ENCODE assay signal across 29 mouse cellular contexts in the genomic region with DNA sequence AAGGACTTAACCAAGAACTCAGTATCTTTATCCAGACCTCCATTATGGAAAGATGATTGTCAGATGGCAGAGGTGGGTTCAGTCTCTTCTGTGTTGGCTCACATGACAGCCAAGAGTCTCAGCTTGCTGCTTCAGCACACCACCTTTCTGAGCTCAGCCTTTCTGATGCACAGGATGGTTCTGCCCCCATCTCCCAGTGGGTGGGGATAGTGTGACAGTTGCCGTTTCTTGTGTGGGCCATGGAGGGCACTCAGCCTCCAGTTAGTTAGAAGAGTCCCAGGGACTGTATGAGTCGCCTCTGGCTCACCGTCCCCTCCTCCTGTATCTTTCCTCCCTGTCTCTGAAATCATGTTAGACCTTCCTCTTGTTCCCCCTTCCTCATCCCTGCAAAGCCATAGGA. TPM values are rescaled to one million over a fixed set of nuclear protein-coding genes. Genes with fewer than 3 reads are reported as not detected.
DNase-seq lines count a peak whose midpoint lies in the region; ATAC-seq and TF ChIP-seq lines count a peak whose summit lies in the region.
"Had no signal": no experiment of that assay in that cellular context is flagged by ENCODE, and none has a peak within 500 bp of the region (broad histone marks: within the 10 kb centered on the region; RNA-seq: fewer than 3 reads in every experiment).

No protein-coding gene starts in this region.

- H3K9ac ChIP-seq in heart, embryonic 13.5 days = peak overlapping the region; percentile 34; the same call in 1 of the 2 replicates
- H3K9ac ChIP-seq: heart, embryonic 15.5 days; hindbrain, embryonic 13.5 days; liver, embryonic 15.5 days; lung, embryonic 14.5 days; neural tube, embryonic 12.5 days had no signal

- H3K36me3 ChIP-seq in heart, embryonic 13.5 days = peaks cover 6% of the 10 kb centered on the region; the same call in 1 of the 2 replicates
- peaks cover 38% of the 10 kb centered on the region for H3K36me3 ChIP-seq in megakaryocyte, embryonic 14.5 days (replicated peaks; ENCODE audit: low read length)
- no peaks in the 10 kb centered on the region for H3K36me3 ChIP-seq in myocyte (ENCODE audit: control insufficient read depth, insufficient read depth)
- H3K36me3 ChIP-seq: heart, embryonic 15.5 days had no signal

- H3K4me2 ChIP-seq in heart, embryonic 13.5 days = peak overlapping the region; percentile 4; the same call in 1 of the 2 replicates
- peak overlapping the region; percentile 38 for H3K4me2 ChIP-seq in myocyte (ENCODE audit: low read depth)
- H3K4me2 ChIP-seq: heart, embryonic 15.5 days; hindbrain, embryonic 13.5 days; liver, embryonic 15.5 days; lung, embryonic 14.5 days; midbrain, embryonic 11.5 days; neural tube, embryonic 12.5 days had no signal

- WGBS in heart, embryonic 13.5 days = 47% methylated on average over 3 of the region's 3 CpGs

- peak; percentile 42 for ATAC-seq in frontal cortex, adult (ENCODE audit: low TSS enrichment)
- no peak for ATAC-seq in heart, embryonic 13.5 days (ENCODE audit: extremely low read depth, insufficient number of reproducible peaks, low FRiP score, low TSS enrichment)
- no peak for ATAC-seq in megakaryocyte, adult 5-6 weeks (ENCODE audit: poor library complexity, severe bottlenecking)
- ATAC-seq: forebrain, embryonic 14.5 days; intestine, postnatal 0 days; midbrain, embryonic 16.5 days had no signal

- H3K9me3 ChIP-seq in heart, embryonic 13.5 days = no peaks in the 10 kb centered on the region
- peaks cover 6% of the 10 kb centered on the region for H3K9me3 ChIP-seq in megakaryocyte, embryonic 14.5 days
- H3K9me3 ChIP-seq: G1E; heart, embryonic 15.5 days; hindbrain, embryonic 13.5 days; liver, embryonic 15.5 days; neural tube, embryonic 12.5 days had no signal

- H3K79me2 ChIP-seq in myocyte (ENCODE audit: control insufficient read depth, insufficient read depth) = peaks cover 64% of the 10 kb centered on the region

- DNase-seq in frontal cortex, postnatal 10 days (ENCODE audit: low spot score in 2 of 2) = no peak
- DNase-seq in heart, adult 8-10 months (ENCODE audit: low spot score) = no peak
- no peak for DNase-seq in kidney, adult 9 months
- DNase-seq: adrenal gland, adult 8-10 months; cerebellum, adult 9-10 months; cerebellum, postnatal 36 days; gastrocnemius, postnatal 25 days; heart, adult 11 months; kidney, postnatal 14 days; layer of hippocampus, adult 9-11 months; liver; lung, embryonic 14.5 days; lung, postnatal 14 days; thymus, adult 2 months; thymus, postnatal 36 days had no signal

- no peaks in the 10 kb centered on the region for H3K27me3 ChIP-seq in heart, embryonic 13.5 days (replicated peaks)
- H3K27me3 ChIP-seq in megakaryocyte, embryonic 14.5 days (replicated peaks) = no peaks in the 10 kb centered on the region
- H3K27me3 ChIP-seq in myocyte (ENCODE audit: control insufficient read depth, insufficient read depth, insufficient read length) = no peaks in the 10 kb centered on the region
- H3K27me3 ChIP-seq: heart, embryonic 15.5 days; hindbrain, embryonic 13.5 days; liver, embryonic 15.5 days; neural tube, embryonic 12.5 days had no signal

- no peak overlapping the region for H3ac ChIP-seq in myocyte (ENCODE audit: control insufficient read depth, insufficient read length)

- H3K27ac ChIP-seq in heart, embryonic 13.5 days (replicated peaks) = peak overlapping the region; percentile 13; the same call in 1 of the 2 replicates
- H3K27ac ChIP-seq: heart, embryonic 15.5 days; hindbrain, embryonic 13.5 days; liver, embryonic 15.5 days; neural tube, embryonic 12.5 days had no signal

- no peak overlapping the region for H3K4me3 ChIP-seq in heart, embryonic 13.5 days
- H3K4me3 ChIP-seq in megakaryocyte, embryonic 14.5 days (replicated peaks) = peak overlapping the region; percentile 64
- H3K4me3 ChIP-seq in myocyte = no peak overlapping the region
- H3K4me3 ChIP-seq: heart, embryonic 15.5 days; hindbrain, embryonic 13.5 days; liver, embryonic 15.5 days; neural tube, embryonic 12.5 days had no signal

- H3K4me1 ChIP-seq in heart, embryonic 13.5 days = peaks cover 91% of the 10 kb centered on the region
- peaks cover 83% of the 10 kb centered on the region for H3K4me1 ChIP-seq in megakaryocyte, embryonic 14.5 days

- no peak for TF ChIP-seq POLR2A in myocyte (IDR thresholded peaks at IDR 0.05; ENCODE audit: insufficient read length, low read depth)

TF ChIP-seq in myocyte, 11 proteins besides CTCF, POLR2A, EP300 and RAD21:
- TF ChIP-seq MYOD1 (IDR thresholded peaks at IDR 0.05; ENCODE audit: control insufficient read depth in 1 of 3, insufficient read length in 2 of 3, low read depth in 2 of 3) (peak in 2 of 3 experiments; percentile 34 to 68), E2F4 (IDR thresholded peaks at IDR 0.05; ENCODE audit: insufficient read depth) (no peak), MYOG (IDR thresholded peaks at IDR 0.05; ENCODE audit: control insufficient read depth in 1 of 3, insufficient read depth in 1 of 3, insufficient read length in 2 of 3, low read depth in 2 of 3) (peak in 2 of 3 experiments; percentile 43 to 77)
TF ChIP-seq in myocyte: peak in this region for 2.

RNA-seq across cellular contexts. Expression of a gene that starts 55.9 kb away (rescaled TPM):
- polyA plus RNA-seq in heart, embryonic 13.5 days (2015; fragmentation: Nextera tagmentation; extraction: Ambion mirVana) = 59.8 and 61.9 TPM in 2 replicates
- total RNA-seq in heart, adult 8-10 months (2022) = 10 to 100 TPM; 34.2 to 42.5 (median 36.2) TPM
- polyA plus RNA-seq in megakaryocyte, embryonic 14.5 days (2012; ENCODE audit: insufficient read depth, low replicate concordance) = 179 and 200 TPM in 2 replicates
- 26.2 and 27.6 TPM in 2 replicates for total RNA-seq in megakaryocyte, adult 5-6 weeks (2015)
- total RNA-seq in megakaryocyte, adult 5-6 weeks (2017) = 21.6 and 23.9 TPM in 2 replicates
- polyA plus RNA-seq in myocyte (2012; fragmentation: generic; extraction: Trizol) = 59.4 TPM
